In the genomic region with DNA sequence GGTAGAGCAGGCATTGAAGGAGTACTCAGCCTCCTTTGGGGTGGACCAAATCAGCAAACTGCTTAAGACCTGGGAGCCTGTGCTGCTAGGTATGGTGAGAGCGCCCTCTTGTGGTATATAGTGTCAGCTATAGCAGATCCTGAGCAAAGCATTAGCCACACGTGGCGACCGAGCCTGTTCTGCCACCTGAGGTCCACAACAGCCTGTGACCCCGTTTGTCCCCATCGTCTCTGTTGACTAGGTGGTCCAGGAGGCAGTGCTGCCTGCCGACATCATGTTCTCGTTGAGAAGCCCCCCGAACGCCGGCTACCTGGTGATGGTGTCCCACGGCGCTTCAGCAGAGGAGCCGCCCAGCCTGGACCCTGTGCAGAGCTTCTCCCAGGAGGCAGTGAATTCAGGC, we compare ENCODE assay signal across 8 mouse cellular contexts. TPM values are rescaled to one million over a fixed set of nuclear protein-coding genes. Genes with fewer than 3 reads are reported as not detected.
DNase-seq lines count a peak whose midpoint lies in the region; ATAC-seq and TF ChIP-seq lines count a peak whose summit lies in the region.

No protein-coding gene starts in this region.

- peak; percentile 90 for DNase-seq in R1 (ENCODE audit: low read depth, low spot score)
- DNase-seq in cerebellum, adult 2 months: peak; percentile 64 to 67
- DNase-seq in forelimb bud, embryonic 11.5 days (ENCODE audit: low read depth, low spot score): peak; percentile 92
- peak; percentile 60 to 69 for DNase-seq in layer of hippocampus, postnatal 36 days
- peak; percentile 84 for DNase-seq in lung, postnatal 14 days
- DNase-seq in right cerebral cortex, adult 18-20 months: peak; percentile 86

- H3K9me3 ChIP-seq in hindbrain, embryonic 16.5 days (ENCODE audit: control insufficient read depth, low read length): no peaks in the 10 kb centered on the region

- no peak overlapping the region for H3K4me3 ChIP-seq in cerebellum, adult 2 months (replicated peaks; ENCODE audit: insufficient read depth, low read depth, low read length)
- H3K4me3 ChIP-seq in hindbrain, embryonic 16.5 days (ENCODE audit: low read length): peak overlapping the region; percentile 27

- no peaks in the 10 kb centered on the region for H3K27me3 ChIP-seq in cerebellum, adult 2 months (ENCODE audit: control insufficient read depth, insufficient read depth, low read length)
- H3K27me3 ChIP-seq in hindbrain, embryonic 16.5 days (replicated peaks; ENCODE audit: control insufficient read depth, insufficient read depth, low read length): no peaks in the 10 kb centered on the region; the same call in 1 of the 2 replicates

- 12% methylated on average over 14 of the region's 14 CpGs for WGBS in cerebellum, adult 2 months
- WGBS in hindbrain, embryonic 16.5 days: 6% methylated on average over 14 of the region's 14 CpGs

- no peaks in the 10 kb centered on the region for H3K36me3 ChIP-seq in hindbrain, embryonic 16.5 days (ENCODE audit: control insufficient read depth, insufficient read depth, low read length)

- peak overlapping the region; percentile 28 for H3K9ac ChIP-seq in hindbrain, embryonic 16.5 days (ENCODE audit: low read depth, low read length)

- ATAC-seq in hindbrain, embryonic 16.5 days: peak; percentile 83
- no peak for ATAC-seq in inflammation-experienced regulatory T-cells, adult 6 months

- peak; percentile 83 for TF ChIP-seq CTCF in cerebellum, adult 2 months (IDR thresholded peaks at IDR 0.05; ENCODE audit: borderline replicate concordance, insufficient read depth, low read depth, low read length)

- peaks cover 4% of the 10 kb centered on the region for H3K4me1 ChIP-seq in cerebellum, adult 2 months (ENCODE audit: control insufficient read depth, insufficient read depth, low read length)
- H3K4me1 ChIP-seq in hindbrain, embryonic 16.5 days (ENCODE audit: control insufficient read depth, insufficient read depth, low read depth, low read length): peaks cover 7% of the 10 kb centered on the region; the same call in 1 of the 2 replicates

- H3K4me2 ChIP-seq in hindbrain, embryonic 16.5 days (ENCODE audit: low read length): peak overlapping the region; percentile 57

- no peak overlapping the region for H3K27ac ChIP-seq in cerebellum, adult 2 months (ENCODE audit: insufficient read depth, low read length)
- no peak overlapping the region for H3K27ac ChIP-seq in hindbrain, embryonic 16.5 days (ENCODE audit: low read depth, low read length)

- no peak for TF ChIP-seq POLR2A in cerebellum, adult 2 months (IDR thresholded peaks at IDR 0.05; ENCODE audit: borderline replicate concordance, insufficient read depth, low read length)

RNA-seq across cellular contexts. Expression of gene Cspg4, which starts 25.0 kb away (rescaled TPM):
- 7.4 and 8.9 TPM in 2 replicates for polyA plus RNA-seq in cerebellum, adult 2 months (2012; rRNA removed)
- 10.7 and 10.8 TPM in 2 replicates for polyA plus RNA-seq in hindbrain, embryonic 16.5 days (2015; fragmentation: Nextera tagmentation; extraction: Ambion mirVana)
- total RNA-seq in layer of hippocampus, postnatal 36 days (2021): 10 to 100 TPM; 18.0 to 19.7 TPM
- not detected for polyA plus RNA-seq in inflammation-experienced regulatory T-cells, adult 6 months (2017; shearing (Covaris generic))

RNA-seq across cellular contexts. Expression of gene Odf3l1, which starts 25.3 kb away (rescaled TPM):
- polyA plus RNA-seq in cerebellum, adult 2 months (2012; rRNA removed): 0.21 and 0.33 TPM in 2 replicates
- 0.20 TPM in 1 of 2 replicates, not detected in the other for polyA plus RNA-seq in hindbrain, embryonic 16.5 days (2015; fragmentation: Nextera tagmentation; extraction: Ambion mirVana)
- total RNA-seq in layer of hippocampus, postnatal 36 days (2021): not detected
- polyA plus RNA-seq in inflammation-experienced regulatory T-cells, adult 6 months (2017; shearing (Covaris generic)): not detected

RNA-seq across cellular contexts. Expression of gene Snx33, which starts 38.4 kb away (rescaled TPM):
- polyA plus RNA-seq in cerebellum, adult 2 months (2012; rRNA removed): 8.4 and 10.3 TPM in 2 replicates
- polyA plus RNA-seq in hindbrain, embryonic 16.5 days (2015; fragmentation: Nextera tagmentation; extraction: Ambion mirVana): 3.0 and 3.8 TPM in 2 replicates
- 1 to 10 TPM; 9.1 to 9.2 TPM for total RNA-seq in layer of hippocampus, postnatal 36 days (2021)
- polyA plus RNA-seq in inflammation-experienced regulatory T-cells, adult 6 months (2017; shearing (Covaris generic)): 1 to 10 TPM; 4.2 to 7.6 (median 5.8) TPM

RNA-seq across cellular contexts. Expression of gene Imp3, which starts 47.5 kb away (rescaled TPM):
- 89.3 and 93.8 TPM in 2 replicates for polyA plus RNA-seq in cerebellum, adult 2 months (2012; rRNA removed)
- 66.8 and 66.9 TPM in 2 replicates for polyA plus RNA-seq in hindbrain, embryonic 16.5 days (2015; fragmentation: Nextera tagmentation; extraction: Ambion mirVana)
- 10 to 100 TPM; 54.7 to 56.3 TPM for total RNA-seq in layer of hippocampus, postnatal 36 days (2021)
- polyA plus RNA-seq in inflammation-experienced regulatory T-cells, adult 6 months (2017; shearing (Covaris generic)): 10 to 100 TPM; 46.7 to 50.9 (median 48.0) TPM
